Mouse (Mus musculus) adrenal gland, adult (tissue): ENCODE results near the gene Dph1.

Experiments used
- DNase-seq, 2 experiments: peaks; one replicate each; pipeline ENCODE4 v3.0.0; 2022 to 2023; ENCODE audit warnings: low spot score in 1 of 2; ENCODE audit not compliant: inconsistent age in 2 of 2

The Dph1 gene

GRCm38 (mm10) chr11:75136666-75137398, 54.2 kb downstream of the Dph1 start:
- DNase-seq, result peak; percentile 65 to 83

- DNase-seq, result peak; percentile 7 to 59
Measured at GRCm38 (mm10) chr11:75135358-75135757, 55.7 kb downstream of the Dph1 start.

- peak in 1 of 2 experiments; percentile 7 for DNase-seq
Measured at GRCm38 (mm10) chr11:75134485-75135068, 56.5 kb downstream of the Dph1 start.

GRCm38 (mm10) chr11:75133951-75134350, 57.1 kb downstream of the Dph1 start:
- peak; percentile 42 to 60 for DNase-seq

GRCm38 (mm10) chr11:75133391-75133790, 57.6 kb downstream of the Dph1 start:
- no peak for DNase-seq

- DNase-seq, result peak; percentile 18 to 67
Measured at GRCm38 (mm10) chr11:75132278-75132677, 58.8 kb downstream of the Dph1 start.

GRCm38 (mm10) chr11:75131300-75131699, 59.7 kb downstream of the Dph1 start:
- no peak for DNase-seq

- DNase-seq, result no peak
Measured at GRCm38 (mm10) chr11:75129481-75129880, 61.6 kb downstream of the Dph1 start.
